Mouse (Mus musculus): ENCODE measurements around the gene Krtap12-1.
"Not testable (repeated sequence)": the region's sequence is repeated elsewhere in the genome, so short reads cannot be mapped to it uniquely, and the experiment has no call there.

DNA sequence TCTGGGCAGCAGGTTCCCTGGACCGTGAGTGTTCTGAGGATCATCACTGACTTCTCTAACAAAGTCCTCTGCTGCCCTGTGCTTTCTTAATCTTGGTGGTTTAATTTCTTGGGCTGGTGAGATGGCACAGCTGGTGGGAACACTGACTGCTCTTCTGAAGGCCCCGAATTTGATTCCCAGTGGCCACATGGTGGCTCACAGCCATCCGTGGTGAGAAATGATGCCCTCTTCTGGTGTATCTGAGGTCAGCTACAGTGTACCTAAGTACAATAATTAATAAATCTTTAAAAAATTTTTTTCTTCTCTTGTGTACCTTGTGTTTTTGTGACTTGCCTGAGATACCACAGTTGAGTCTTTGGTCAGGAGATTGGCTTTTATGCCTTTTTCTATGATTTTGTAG is 31.9 kb downstream of the Krtap12-1 start:
- not testable (repeated sequence) for TF ChIP-seq CTCF (IDR thresholded peaks at IDR 0.05; ENCODE audit: control insufficient read depth, insufficient read depth, insufficient read length); MYOG (IDR thresholded peaks at IDR 0.05; ENCODE audit: control insufficient read depth, extremely low read depth, insufficient read length); USF1 (IDR thresholded peaks at IDR 0.05; ENCODE audit: low read depth); MYOD1 (IDR thresholded peaks at IDR 0.05; ENCODE audit: control insufficient read depth, insufficient read length, low read depth)
